ENCODE assay signal across 8 mouse cellular contexts in the genomic region with DNA sequence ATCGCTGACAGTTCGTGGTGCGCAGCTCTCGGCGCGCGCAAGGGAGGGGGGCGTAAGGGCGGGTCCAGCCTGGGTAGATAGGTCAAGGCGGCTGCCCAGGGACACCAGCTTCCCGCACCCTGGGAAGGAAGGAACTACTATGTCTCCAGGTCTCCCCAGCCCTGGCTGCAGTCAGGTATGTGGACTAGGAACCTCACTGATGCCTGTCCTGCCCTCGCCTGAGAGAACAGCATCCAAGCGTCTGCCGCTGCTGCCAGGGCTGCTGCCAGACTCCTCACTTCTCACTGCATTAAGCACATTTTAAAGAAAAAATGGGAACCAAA.
DNase-seq lines count a peak whose midpoint lies in the region; ATAC-seq and TF ChIP-seq lines count a peak whose summit lies in the region.

No protein-coding gene starts in this region.

- no peak for TF ChIP-seq EP300 in lung, postnatal 0 days (IDR thresholded peaks at IDR 0.05)

- H3K27ac ChIP-seq in lung, postnatal 0 days (ENCODE audit: low read length) = no peak overlapping the region
- no peak overlapping the region for H3K27ac ChIP-seq in intestine, embryonic 14.5 days (ENCODE audit: low read depth)
- H3K27ac ChIP-seq in midbrain, embryonic 14.5 days (replicated peaks; ENCODE audit: low read depth, low read length) = peak overlapping the region; percentile 79

- peak overlapping the region; percentile 42 for H3K4me3 ChIP-seq in lung, postnatal 0 days (ENCODE audit: low read depth, low read length)
- peak overlapping the region; percentile 47 for H3K4me3 ChIP-seq in intestine, embryonic 14.5 days (ENCODE audit: low read depth, low read length)
- peak overlapping the region; percentile 41 for H3K4me3 ChIP-seq in midbrain, embryonic 14.5 days (replicated peaks; ENCODE audit: low read depth, low read length)

- H3K27me3 ChIP-seq in lung, postnatal 0 days (replicated peaks; ENCODE audit: insufficient read depth, low read length) = peaks cover 7% of the 10 kb centered on the region; the same call in 1 of the 2 replicates
- H3K27me3 ChIP-seq in intestine, embryonic 14.5 days (replicated peaks; ENCODE audit: control insufficient read depth, insufficient read depth, low read length) = no peaks in the 10 kb centered on the region; the same call in 1 of the 2 replicates
- H3K27me3 ChIP-seq in midbrain, embryonic 14.5 days (ENCODE audit: control insufficient read depth, insufficient read depth, low read length) = no peaks in the 10 kb centered on the region

- WGBS in lung, postnatal 0 days = 1% methylated on average over 14 of the region's 14 CpGs
- 5% methylated on average over 14 of the region's 14 CpGs for WGBS in intestine, embryonic 14.5 days
- 1% methylated on average over 14 of the region's 14 CpGs for WGBS in midbrain, embryonic 14.5 days

- ATAC-seq in lung, postnatal 0 days = no peak; the same call in 1 of the 2 replicates
- no peak; the same call in 1 of the 2 replicates for ATAC-seq in intestine, embryonic 14.5 days (replicated peaks; ENCODE audit: low FRiP score, low TSS enrichment, low read depth)
- peak; percentile 78 for ATAC-seq in midbrain, embryonic 14.5 days (ENCODE audit: low FRiP score, low TSS enrichment)
- no peak for ATAC-seq in activated CD4-positive, CD25-positive, alpha-beta regulatory T cell, adult 4 months

- peak; percentile 51 to 52 for DNase-seq in cerebellum, postnatal 14 days
- no peak for DNase-seq in cerebellum, adult 9-10 months
- no peak for DNase-seq in lung, postnatal 0 days (ENCODE audit: low spot score)
- no peak for DNase-seq in lung, postnatal 36 days
- peak; percentile 67 for DNase-seq in intestine, embryonic 14.5 days (ENCODE audit: low spot score)
- DNase-seq in midbrain, embryonic 14.5 days = peak; percentile 76
- no peak for DNase-seq in thymus, postnatal 14 days

- TF ChIP-seq CTCF in lung, postnatal 0 days (IDR thresholded peaks at IDR 0.05) = no peak

- no peaks in the 10 kb centered on the region for H3K4me1 ChIP-seq in lung, postnatal 0 days (ENCODE audit: insufficient read depth, low read depth, low read length)
- no peaks in the 10 kb centered on the region for H3K4me1 ChIP-seq in intestine, embryonic 14.5 days (replicated peaks; ENCODE audit: control insufficient read depth, insufficient read depth, low read length)
- H3K4me1 ChIP-seq in midbrain, embryonic 14.5 days (ENCODE audit: control insufficient read depth, insufficient read depth, low read length) = no peaks in the 10 kb centered on the region

- H3K9me3 ChIP-seq in lung, postnatal 0 days (ENCODE audit: low read length) = no peaks in the 10 kb centered on the region
- no peaks in the 10 kb centered on the region for H3K9me3 ChIP-seq in intestine, embryonic 14.5 days (ENCODE audit: control insufficient read depth, low read length)
- H3K9me3 ChIP-seq in midbrain, embryonic 14.5 days (ENCODE audit: control insufficient read depth, low read length) = no peaks in the 10 kb centered on the region

- H3K9ac ChIP-seq in lung, postnatal 0 days (replicated peaks; ENCODE audit: low read depth) = no peak overlapping the region
- H3K9ac ChIP-seq in intestine, embryonic 14.5 days (ENCODE audit: low read length) = peak overlapping the region; percentile 3; the same call in 1 of the 2 replicates
- H3K9ac ChIP-seq in midbrain, embryonic 14.5 days (replicated peaks; ENCODE audit: low read length) = peak overlapping the region; percentile 52

- no peaks in the 10 kb centered on the region for H3K36me3 ChIP-seq in lung, postnatal 0 days (ENCODE audit: insufficient read depth, low read length)
- H3K36me3 ChIP-seq in intestine, embryonic 14.5 days (ENCODE audit: control insufficient read depth, insufficient read depth, low read length) = no peaks in the 10 kb centered on the region
- no peaks in the 10 kb centered on the region for H3K36me3 ChIP-seq in midbrain, embryonic 14.5 days (ENCODE audit: control insufficient read depth, insufficient read depth, low read length)

- H3K4me2 ChIP-seq in lung, postnatal 0 days (replicated peaks; ENCODE audit: low read depth, low read length) = peak overlapping the region; percentile 69
- H3K4me2 ChIP-seq in intestine, embryonic 14.5 days (ENCODE audit: low read length) = peak overlapping the region; percentile 55
- peak overlapping the region; percentile 57 for H3K4me2 ChIP-seq in midbrain, embryonic 14.5 days (ENCODE audit: low read length)

Comparison
In these comparisons a context has a peak if more than half of its experiments do, and no peak if none do; other contexts are left out.
1. DNase-seq: peak in cerebellum, postnatal 14 days (2 of 2), intestine, embryonic 14.5 days (single experiment) and midbrain, embryonic 14.5 days (single experiment); none in cerebellum, adult 9-10 months (single experiment), lung, postnatal 0 days (single experiment), lung, postnatal 36 days (single experiment) and thymus, postnatal 14 days (single experiment).
2. Peak in every context shown above with its lines, with median percentiles within 50 percentile points of each other: H3K4me2 ChIP-seq and H3K4me3 ChIP-seq.